Mouse (Mus musculus): ENCODE measurements around the gene Csad. TPM values are rescaled to one million over a fixed set of nuclear protein-coding genes. Genes with fewer than 3 reads are reported as not detected.
A peak's percentile ranks its signal among the peaks of the same experiment; 100 is the strongest.

Gene Csad
- polyA plus RNA-seq, 1 experiment from 2014 or later = 89.6 TPM

- Histone ChIP-seq H3K27me3 (peaks cover 7% of the 10 kb centered on the region), H3K4me2 (peak within 1 kb of the TSS; percentile 5; the same call in 1 of the 2 replicates), H3K27ac (no peak within 1 kb of the TSS), H3K4me1 (peaks cover 17% of the 10 kb centered on the region; the same call in 1 of the 2 replicates), H3K9ac (0 out of 2 replicates have a peak within 1 kb of the TSS, but pooled peaks have one; percentile 27), H3K36me3 (no peaks in the 10 kb centered on the region), H3K4me3 (no peak within 1 kb of the TSS), H3K9me3 (no peaks in the 10 kb centered on the region)
- WGBS = 44% methylated on average over 20 of the region's 20 CpGs
- ATAC-seq (ENCODE audit: insufficient number of reproducible peaks, insufficient read depth, low FRiP score, low TSS enrichment, low read depth) = no peak
Measured at GRCm38 (mm10) chr15:102150301-102151135, 54.0 kb downstream of the Csad start, which contains the start of gene Soat2. Soat2 (plus strand) TSS chr15:102150526.

GRCm38 (mm10) chr15:102149561-102149960 lies 55.0 kb downstream of the Csad start:
- 70% methylated on average over 4 of the region's 4 CpGs for WGBS
- H3K4me1 ChIP-seq = peaks cover 24% of the 10 kb centered on the region

GRCm38 (mm10) chr15:102147674-102148402 lies 56.7 kb downstream of the Csad start:
- H3K27me3 ChIP-seq = peaks cover 32% of the 10 kb centered on the region
- H3K27ac ChIP-seq = no peak overlapping the region
- H3K36me3 ChIP-seq = no peaks in the 10 kb centered on the region
- H3K9me3 ChIP-seq = no peaks in the 10 kb centered on the region
- H3K4me1 ChIP-seq = peaks cover 39% of the 10 kb centered on the region
- H3K4me2 ChIP-seq = no peak overlapping the region
- WGBS = 73% methylated on average over 16 of the region's 16 CpGs
- H3K9ac ChIP-seq = no peak overlapping the region
- no peak for ATAC-seq (ENCODE audit: insufficient number of reproducible peaks, insufficient read depth, low FRiP score, low TSS enrichment, low read depth)
- H3K4me3 ChIP-seq = no peak overlapping the region

More at GRCm38 (mm10) chr15:102149561-102149960, 55.0 kb downstream of the Csad start:
- Histone ChIP-seq H3K4me2 (no peak overlapping the region), H3K27ac (no peak overlapping the region), H3K27me3 (peaks cover 17% of the 10 kb centered on the region), H3K9me3 (no peaks in the 10 kb centered on the region), H3K36me3 (no peaks in the 10 kb centered on the region), H3K9ac (no peak overlapping the region), H3K4me3 (no peak overlapping the region)
- ATAC-seq (ENCODE audit: insufficient number of reproducible peaks, insufficient read depth, low FRiP score, low TSS enrichment, low read depth) = no peak

- H3K9me3 ChIP-seq = no peaks in the 10 kb centered on the region
- H3K27ac ChIP-seq = no peak overlapping the region
- H3K4me1 ChIP-seq = peaks cover 39% of the 10 kb centered on the region
- H3K27me3 ChIP-seq = peaks cover 38% of the 10 kb centered on the region
- no peak overlapping the region for H3K9ac ChIP-seq
- no peak overlapping the region for H3K4me3 ChIP-seq
- no peak overlapping the region for H3K4me2 ChIP-seq
- 0% methylated on average over 1 of the region's 1 CpGs for WGBS
- H3K36me3 ChIP-seq = no peaks in the 10 kb centered on the region
- no peak for ATAC-seq (ENCODE audit: insufficient number of reproducible peaks, insufficient read depth, low FRiP score, low TSS enrichment, low read depth)
Measured at GRCm38 (mm10) chr15:102146882-102147281, 57.6 kb downstream of the Csad start.

GRCm38 (mm10) chr15:102146089-102146488 lies 58.4 kb downstream of the Csad start:
- no peaks in the 10 kb centered on the region for H3K9me3 ChIP-seq
- no peak overlapping the region for H3K4me2 ChIP-seq
- WGBS = 89% methylated on average over 5 of the region's 5 CpGs
- H3K4me1 ChIP-seq = peaks cover 39% of the 10 kb centered on the region
- no peak overlapping the region for H3K9ac ChIP-seq
- peaks cover 38% of the 10 kb centered on the region for H3K27me3 ChIP-seq
- no peaks in the 10 kb centered on the region for H3K36me3 ChIP-seq
- no peak overlapping the region for H3K27ac ChIP-seq
- H3K4me3 ChIP-seq = no peak overlapping the region
- no peak for ATAC-seq (ENCODE audit: insufficient number of reproducible peaks, insufficient read depth, low FRiP score, low TSS enrichment, low read depth)

- no peak overlapping the region for H3K27ac ChIP-seq
- H3K27me3 ChIP-seq = peaks cover 38% of the 10 kb centered on the region
- 0 out of 2 replicates have a peak overlapping the region, but pooled peaks have one; percentile 64 for H3K9ac ChIP-seq
- no peak overlapping the region for H3K4me3 ChIP-seq
- H3K9me3 ChIP-seq = no peaks in the 10 kb centered on the region
- no peaks in the 10 kb centered on the region for H3K36me3 ChIP-seq
- ATAC-seq (ENCODE audit: insufficient number of reproducible peaks, insufficient read depth, low FRiP score, low TSS enrichment, low read depth) = no peak
- WGBS = 87% methylated on average over 10 of the region's 10 CpGs
- peaks cover 32% of the 10 kb centered on the region for H3K4me1 ChIP-seq
- H3K4me2 ChIP-seq = no peak overlapping the region
Measured at GRCm38 (mm10) chr15:102145330-102145729, 59.2 kb downstream of the Csad start.

- H3K4me3 ChIP-seq = peak overlapping the region; percentile 27
- peaks cover 30% of the 10 kb centered on the region for H3K4me1 ChIP-seq
- peak overlapping the region; percentile 64 for H3K9ac ChIP-seq
- WGBS = 15% methylated on average over 19 of the region's 19 CpGs
- ATAC-seq (ENCODE audit: insufficient number of reproducible peaks, insufficient read depth, low FRiP score, low TSS enrichment, low read depth) = no peak
- no peaks in the 10 kb centered on the region for H3K9me3 ChIP-seq
- H3K27me3 ChIP-seq = peaks cover 38% of the 10 kb centered on the region
- no peaks in the 10 kb centered on the region for H3K36me3 ChIP-seq
- no peak overlapping the region for H3K27ac ChIP-seq
- H3K4me2 ChIP-seq = peak overlapping the region; percentile 55
Measured at GRCm38 (mm10) chr15:102144726-102145125, 59.8 kb downstream of the Csad start.

- WGBS = 3% methylated on average over 22 of the region's 22 CpGs
Measured at GRCm38 (mm10) chr15:102144274-102144711, 60.2 kb downstream of the Csad start, which contains the start of gene Igfbp6. Igfbp6 (plus strand) TSS chr15:102144362.

GRCm38 (mm10) chr15:102142914-102143912 lies 61.3 kb downstream of the Csad start:
- H3K9me3 ChIP-seq = no peaks in the 10 kb centered on the region
- H3K27ac ChIP-seq = no peak overlapping the region
- H3K36me3 ChIP-seq = no peaks in the 10 kb centered on the region
- H3K4me3 ChIP-seq = no peak overlapping the region
- H3K9ac ChIP-seq = no peak overlapping the region
- peaks cover 30% of the 10 kb centered on the region for H3K4me1 ChIP-seq
- no peak for ATAC-seq (ENCODE audit: insufficient number of reproducible peaks, insufficient read depth, low FRiP score, low TSS enrichment, low read depth)
- WGBS = 45% methylated on average over 23 of the region's 23 CpGs
- H3K4me2 ChIP-seq = no peak overlapping the region
- H3K27me3 ChIP-seq = peaks cover 38% of the 10 kb centered on the region

More at GRCm38 (mm10) chr15:102144274-102144711, 60.2 kb downstream of the Csad start, which contains the start of gene Igfbp6:
- peaks cover 30% of the 10 kb centered on the region for H3K4me1 ChIP-seq
- no peak within 1 kb of the TSS for H3K27ac ChIP-seq
- ATAC-seq (ENCODE audit: insufficient number of reproducible peaks, insufficient read depth, low FRiP score, low TSS enrichment, low read depth) = no peak
- peaks cover 38% of the 10 kb centered on the region for H3K27me3 ChIP-seq
- peak within 1 kb of the TSS; percentile 27 for H3K4me3 ChIP-seq
- H3K4me2 ChIP-seq = peak within 1 kb of the TSS; percentile 55
- H3K9me3 ChIP-seq = no peaks in the 10 kb centered on the region
- peak within 1 kb of the TSS; percentile 64 for H3K9ac ChIP-seq
- H3K36me3 ChIP-seq = no peaks in the 10 kb centered on the region

GRCm38 (mm10) chr15:102141120-102141519 lies 63.4 kb downstream of the Csad start:
- Histone ChIP-seq H3K4me2 (no peak overlapping the region), H3K9me3 (no peaks in the 10 kb centered on the region), H3K9ac (no peak overlapping the region), H3K27me3 (peaks cover 36% of the 10 kb centered on the region), H3K27ac (no peak overlapping the region), H3K4me1 (peaks cover 26% of the 10 kb centered on the region), H3K36me3 (no peaks in the 10 kb centered on the region), H3K4me3 (no peak overlapping the region)
- no peak for ATAC-seq (ENCODE audit: insufficient number of reproducible peaks, insufficient read depth, low FRiP score, low TSS enrichment, low read depth)
- WGBS = 92% methylated on average over 5 of the region's 5 CpGs
